Mouse (Mus musculus) T-cell, adult 2 months (primary cell): Measurements from ENCODE around the gene Fam161a.
"Not testable (repeated sequence)": the region's sequence is repeated elsewhere in the genome, so short reads cannot be mapped to it uniquely, and the experiment has no call there.

ENCODE experiments used
- DNase-seq: peaks from one replicate; pipeline ENCODE4 v3.0.0; 2022; ENCODE audit warnings: low spot score

Gene Fam161a

DNA sequence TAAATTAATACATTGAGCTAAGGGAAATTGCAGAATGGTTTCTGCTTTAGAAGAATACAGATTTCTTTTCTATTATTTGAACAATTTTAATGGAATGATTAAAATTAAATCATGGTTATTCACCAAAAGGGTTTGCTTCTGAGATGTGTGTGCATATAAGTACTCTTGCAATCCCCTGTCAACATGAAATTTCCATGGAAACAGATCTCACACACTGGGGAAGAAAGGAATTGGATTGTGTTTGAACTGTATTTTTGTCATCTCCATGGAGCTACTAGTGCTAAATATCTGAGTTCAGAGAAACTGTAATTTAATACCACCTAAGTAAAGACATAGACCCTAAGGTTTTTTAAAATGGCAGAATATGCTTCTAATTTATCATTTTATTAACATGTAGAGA, 42.3 kb downstream of the Fam161a start:
- DNase-seq, result no peak

DNA sequence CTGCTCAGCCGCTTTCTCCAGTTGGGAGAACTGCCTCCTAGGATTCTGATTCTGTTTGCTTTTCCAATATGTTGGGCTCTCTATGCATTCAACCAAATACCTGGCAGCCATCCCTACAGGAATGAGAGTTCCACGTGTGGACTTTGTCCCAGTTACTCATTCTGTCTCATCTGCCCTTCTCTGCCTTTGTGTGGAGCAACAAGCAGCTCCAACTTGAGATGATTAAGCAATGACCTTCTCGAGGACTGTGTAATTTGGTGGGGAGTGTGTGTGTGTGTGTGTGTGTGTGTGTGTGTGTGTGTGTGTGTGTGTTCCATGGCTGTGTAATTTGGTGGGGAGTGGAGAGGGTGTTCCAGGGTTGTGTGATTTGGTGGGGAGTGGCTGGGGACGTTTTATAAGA, 45.0 kb downstream of the Fam161a start:
- DNase-seq, result no peak

DNA sequence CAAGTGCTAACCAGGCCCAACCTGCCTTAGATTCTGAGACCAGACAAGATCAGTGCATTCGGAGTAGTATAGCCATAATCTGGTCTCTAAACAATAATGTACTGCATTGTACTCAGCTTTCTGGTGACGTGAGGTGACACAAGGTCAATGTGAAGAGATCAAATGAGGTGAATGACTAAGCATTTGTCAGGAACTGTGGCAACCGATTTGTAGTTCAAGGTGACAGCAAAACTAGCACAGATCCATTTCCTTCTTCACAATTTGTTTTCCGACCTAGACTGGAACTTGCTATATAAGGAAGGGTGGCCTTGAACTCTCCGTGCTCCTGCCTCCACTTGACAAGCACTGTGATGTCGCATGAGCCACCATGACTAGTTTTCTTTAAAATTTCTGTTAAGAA, 55.8 kb downstream of the Fam161a start:
- no peak for DNase-seq

DNA sequence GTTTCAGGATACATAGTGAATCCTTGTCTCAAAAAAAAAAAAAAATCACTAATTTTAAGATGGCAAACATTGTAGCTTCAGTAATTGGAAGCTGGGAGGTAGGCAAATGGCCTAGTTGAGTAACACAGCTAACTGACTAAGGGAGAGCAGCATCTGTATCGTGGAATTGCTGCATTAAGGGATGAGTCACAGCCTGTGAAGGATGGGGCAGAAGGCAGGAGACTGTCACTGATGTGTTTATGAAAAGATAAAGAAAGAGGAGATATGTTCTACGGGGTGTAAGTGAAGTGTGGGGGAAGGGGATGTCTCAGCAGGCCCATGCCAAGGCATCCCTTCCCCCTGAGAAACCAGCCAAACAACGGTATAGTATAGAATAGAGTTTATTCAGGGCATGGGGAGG, 56.5 kb downstream of the Fam161a start:
- DNase-seq, result no peak

DNA sequence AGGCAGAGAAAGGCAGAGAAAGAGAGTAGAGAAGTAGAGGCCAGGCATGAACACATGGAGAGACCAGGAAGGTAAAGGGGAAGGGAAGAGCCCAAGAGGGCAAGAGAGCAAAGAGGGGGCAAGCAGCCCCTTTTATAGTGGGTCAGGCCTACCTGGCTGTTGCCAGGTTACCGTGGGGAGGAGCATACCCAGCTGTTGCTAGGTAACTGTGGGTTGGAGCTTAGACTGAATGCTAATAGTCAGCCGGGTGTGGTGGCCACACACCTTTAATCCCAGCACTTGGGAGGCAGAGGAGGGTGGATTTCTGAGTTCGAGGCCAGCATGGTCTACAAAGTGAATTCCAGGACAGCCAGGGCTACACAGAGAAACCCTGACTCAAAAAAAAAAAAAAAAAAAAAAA, 56.9 kb downstream of the Fam161a start:
- DNase-seq, result not testable (repeated sequence)

DNA sequence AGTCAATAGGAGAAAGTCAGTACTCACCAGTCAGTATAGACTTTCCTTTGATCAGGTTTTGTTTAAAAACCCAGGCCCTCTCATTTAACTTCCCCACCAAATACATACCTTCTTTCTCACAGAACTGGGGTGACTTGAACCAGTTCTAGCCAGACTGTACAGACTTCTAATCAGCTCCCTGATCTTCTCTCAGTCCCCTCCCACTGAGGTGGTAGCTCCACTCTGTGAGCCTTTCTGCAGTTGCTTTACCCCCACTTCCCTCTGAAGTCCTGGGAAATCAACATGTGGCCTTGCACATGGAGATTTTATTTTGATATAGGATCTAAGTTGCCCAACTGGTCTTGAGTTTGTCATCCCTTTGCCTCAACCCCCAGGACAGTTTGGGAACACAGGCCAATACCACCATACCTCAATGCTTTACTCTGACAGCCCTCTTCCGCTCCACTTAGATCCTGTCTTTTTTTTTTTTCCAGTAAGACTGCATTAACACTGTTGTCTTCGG, 57.9 kb downstream of the Fam161a start:
- no peak for DNase-seq

DNA sequence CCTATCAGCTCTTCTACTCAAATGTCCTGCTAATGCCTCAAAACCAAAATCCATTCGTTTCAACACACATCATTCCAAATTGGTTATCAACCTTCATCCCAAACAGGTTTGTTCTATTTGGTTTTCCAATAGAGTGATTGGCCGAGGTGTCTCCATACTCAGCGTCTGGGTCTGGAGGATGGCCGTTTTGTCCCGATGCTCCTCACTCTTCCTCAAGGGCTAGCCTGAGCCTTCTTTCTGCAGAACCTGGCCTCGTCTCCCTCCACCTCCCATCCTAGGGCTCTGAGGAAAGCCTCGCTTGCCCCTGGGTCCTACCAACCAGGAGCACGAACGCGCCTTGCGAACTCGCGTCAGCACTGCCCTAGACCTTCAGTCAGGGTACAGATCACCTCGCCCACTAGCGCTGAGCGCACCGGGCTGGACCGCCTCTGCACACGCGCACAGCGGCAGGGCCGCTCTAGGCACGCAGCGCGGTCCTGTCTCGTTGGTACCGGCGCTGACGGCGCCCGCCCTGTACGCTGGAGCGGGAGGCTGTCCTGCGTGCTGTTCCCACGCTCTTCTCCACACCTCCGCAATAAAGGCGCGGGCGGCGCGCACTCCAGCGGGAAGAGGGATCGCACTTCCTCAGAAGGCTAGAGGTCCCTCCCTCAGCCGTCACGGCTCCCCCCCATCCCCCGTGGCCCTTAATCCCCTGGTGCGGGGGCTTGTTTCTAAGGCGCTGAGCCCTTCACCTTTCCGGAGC, 60.2 kb downstream of the Fam161a start:
- DNase-seq, result peak; percentile 77

DNA sequence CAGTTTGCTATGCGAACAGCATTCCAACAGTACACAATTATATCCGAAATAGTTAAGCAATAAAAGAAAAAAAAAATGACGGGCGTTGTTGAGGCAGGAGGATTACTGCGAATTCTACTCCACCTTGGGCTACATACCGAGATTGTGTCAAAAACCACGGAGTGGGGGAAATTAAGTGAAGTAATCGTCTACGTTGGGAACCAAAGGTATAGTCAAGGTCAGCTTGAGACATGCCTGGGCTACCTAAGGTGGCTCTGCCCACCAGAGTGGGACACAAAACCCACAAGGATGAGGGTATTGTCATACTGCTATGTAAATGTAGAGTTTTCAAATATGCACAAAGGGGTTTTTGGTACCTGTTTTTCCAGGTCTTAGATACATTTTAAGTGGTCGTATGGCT, 60.9 kb downstream of the Fam161a start:
- no peak for DNase-seq

DNA sequence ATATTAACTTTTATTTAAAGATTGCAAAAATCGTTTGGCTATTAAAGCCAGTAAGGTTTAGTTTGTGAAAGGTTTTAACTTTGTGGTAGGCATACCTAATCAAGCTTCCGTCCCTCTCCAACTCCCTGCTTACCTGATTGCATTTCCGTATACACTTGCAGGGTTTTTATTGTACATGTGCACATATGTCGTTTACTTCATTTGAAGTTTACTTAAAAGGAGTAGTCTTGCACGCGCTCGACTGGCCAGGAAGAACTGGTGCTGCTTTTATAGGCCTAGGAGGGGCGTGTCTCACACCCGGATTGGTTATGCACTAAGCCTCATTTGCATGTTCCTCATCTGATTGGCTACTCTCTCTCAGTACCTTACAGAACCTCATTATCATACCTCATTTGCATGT, 61.7 kb downstream of the Fam161a start:
- DNase-seq, result not testable (repeated sequence)

DNA sequence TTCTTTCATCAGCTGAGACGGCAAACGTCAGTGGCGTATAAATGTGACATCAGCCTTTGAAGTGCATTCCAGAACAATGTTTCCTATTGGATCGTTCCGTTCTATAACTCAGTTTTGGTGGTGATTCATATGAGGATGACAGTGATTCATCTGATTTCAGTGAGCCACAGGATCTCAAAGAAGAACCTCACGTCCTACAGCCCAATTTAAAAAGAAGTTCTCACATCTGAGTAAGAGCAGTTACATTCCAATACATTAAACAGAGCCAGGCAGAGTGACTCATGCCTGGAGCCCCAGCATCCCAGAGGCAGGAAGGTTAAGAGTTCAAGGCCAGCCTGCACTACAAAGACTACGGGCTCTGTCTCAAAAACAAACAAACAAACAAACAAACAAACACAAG, 67.5 kb downstream of the Fam161a start:
- no peak for DNase-seq

DNA sequence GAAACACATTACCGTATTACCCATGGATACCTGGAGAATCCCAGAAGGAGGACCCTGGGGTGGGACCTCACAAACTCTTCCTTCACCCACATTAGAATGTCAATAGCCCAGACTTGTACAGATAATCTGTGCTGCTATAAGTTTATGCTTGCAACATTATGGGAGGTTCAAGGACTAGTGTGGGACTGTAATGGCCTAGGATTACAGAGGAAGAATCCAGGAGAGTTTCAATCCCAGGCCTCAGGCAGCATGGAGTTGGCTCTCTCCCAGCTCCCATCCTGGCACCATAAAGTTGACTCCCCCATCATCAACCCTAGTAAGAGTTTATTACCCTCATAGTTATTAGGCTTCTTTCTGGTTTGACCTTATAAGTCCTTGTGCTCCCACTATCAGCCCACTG, 71.2 kb downstream of the Fam161a start:
- no peak for DNase-seq
